Mouse (Mus musculus): ENCODE measurements around the gene Usp40.
A peak's percentile ranks its signal among the peaks of the same experiment; 100 is the strongest.

The Usp40 gene

DNA sequence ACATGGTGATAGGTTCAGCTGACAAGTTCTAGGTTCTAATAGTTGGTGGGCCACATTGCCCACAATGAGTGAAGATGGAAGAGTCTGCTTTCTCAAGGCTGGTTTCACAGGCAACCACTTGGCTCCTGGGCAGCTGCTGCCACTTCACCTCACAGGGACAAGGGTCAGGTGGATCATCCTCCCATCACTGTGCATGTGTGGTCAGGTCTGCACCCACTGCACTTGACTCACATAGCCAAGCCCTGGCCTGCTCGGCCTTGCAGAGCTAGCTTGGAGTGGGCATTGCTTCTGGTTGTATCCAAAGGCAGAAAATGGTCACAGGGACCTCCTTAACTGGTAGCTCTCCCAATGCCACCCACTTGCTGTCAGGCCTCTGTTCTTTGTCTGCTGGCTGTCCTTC is 66.6 kb downstream of the Usp40 start:
- no peak for DNase-seq

DNA sequence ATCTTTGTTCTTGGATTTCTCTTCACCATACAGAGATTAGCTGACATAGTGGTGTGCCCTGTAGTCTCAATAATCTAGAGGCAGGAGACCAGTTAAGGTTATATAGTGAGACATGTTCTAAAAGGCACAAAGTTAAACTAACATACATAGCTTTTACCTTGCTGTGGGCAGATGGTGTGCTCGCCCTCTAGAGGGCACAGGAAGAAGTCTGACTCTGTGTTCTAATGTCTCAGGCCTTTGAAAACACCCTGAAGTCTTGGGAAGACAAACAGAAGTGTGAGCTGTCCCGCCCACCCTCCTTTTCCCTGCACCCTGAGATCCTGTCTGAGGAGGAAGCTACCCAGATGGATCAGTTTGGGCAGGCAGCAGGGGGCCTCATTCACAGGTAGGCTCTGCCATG is 71.8 kb downstream of the Usp40 start:
- DNase-seq: no peak

DNA sequence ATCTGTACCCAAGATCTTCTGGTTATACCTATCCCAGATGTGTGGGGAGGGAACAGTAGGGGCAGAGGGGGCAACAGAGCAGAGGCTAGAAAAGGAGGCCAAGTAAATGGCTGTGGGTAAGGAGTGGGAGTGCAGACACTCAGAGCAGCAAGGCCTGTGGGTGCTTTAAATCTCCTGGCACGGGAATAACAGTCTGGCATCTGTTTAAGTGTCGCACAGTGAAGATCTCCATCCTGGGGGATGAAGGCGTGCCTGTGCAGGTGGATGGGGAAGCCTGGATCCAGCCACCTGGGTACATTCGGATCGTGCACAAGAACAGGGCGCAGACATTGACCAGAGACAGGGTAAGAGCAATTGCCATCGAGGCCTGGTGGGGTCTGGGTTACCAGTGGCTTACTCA is 72.3 kb downstream of the Usp40 start:
- peak; percentile 46 for DNase-seq

DNA sequence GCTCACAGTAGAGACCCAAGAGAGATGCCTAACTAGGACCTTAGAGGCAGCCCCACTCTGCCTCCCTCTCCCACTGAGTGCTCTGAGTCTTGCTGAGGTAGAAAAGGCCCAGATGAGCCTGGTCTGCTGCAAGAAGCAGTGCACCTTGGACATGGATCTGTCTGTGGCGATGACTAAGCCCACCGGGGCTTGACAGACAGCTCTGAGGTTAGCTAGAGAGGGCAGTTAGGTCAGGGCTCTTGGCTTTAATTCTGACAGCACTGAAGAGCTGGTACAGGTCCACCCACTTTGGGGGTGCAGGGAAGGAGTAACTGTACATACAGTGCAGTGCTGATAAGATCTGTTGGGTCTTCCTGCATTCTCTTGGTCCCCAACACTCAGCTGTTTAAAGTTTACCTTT is 72.8 kb downstream of the Usp40 start:
- DNase-seq: no peak

DNA sequence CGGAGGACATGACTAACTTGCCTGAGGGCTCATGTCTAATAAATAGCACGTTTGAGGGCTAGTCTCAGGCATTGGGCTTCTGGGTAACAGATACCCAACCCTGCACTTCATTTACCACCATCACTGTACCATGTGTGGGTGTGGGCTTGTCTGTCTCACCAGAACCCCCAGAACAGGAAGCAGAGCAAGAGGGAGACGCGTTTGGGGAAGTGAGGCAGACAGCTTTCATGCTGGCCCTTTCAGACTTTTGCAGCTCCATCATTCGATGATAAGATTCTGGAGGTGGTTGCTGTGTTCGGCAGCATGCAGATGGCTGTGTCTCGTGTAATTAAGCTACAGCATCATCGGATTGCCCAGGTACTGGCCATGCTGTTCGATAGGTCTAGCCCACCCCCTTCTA is 73.3 kb downstream of the Usp40 start:
- DNase-seq: peak; percentile 65

DNA sequence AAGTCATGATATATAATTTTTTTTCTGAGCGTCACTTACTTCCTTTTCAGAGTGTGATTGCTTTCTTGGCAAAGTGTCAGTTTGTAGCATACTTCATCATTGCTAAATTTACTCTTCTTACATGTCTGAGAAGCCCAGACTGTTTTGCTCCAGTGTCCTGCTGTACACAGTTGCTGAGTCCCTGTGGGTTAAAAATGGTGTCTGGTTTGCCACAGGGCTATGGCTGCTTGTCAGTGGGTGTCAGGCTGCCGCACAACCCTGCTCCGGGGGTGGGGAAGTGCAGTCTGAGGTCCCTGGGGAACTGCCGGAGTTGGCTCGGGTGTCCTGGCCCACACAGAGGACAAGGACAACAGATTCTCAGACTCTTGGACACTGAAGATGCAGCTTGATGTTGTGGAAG is 75.3 kb downstream of the Usp40 start:
- peak; percentile 44 for DNase-seq

DNA sequence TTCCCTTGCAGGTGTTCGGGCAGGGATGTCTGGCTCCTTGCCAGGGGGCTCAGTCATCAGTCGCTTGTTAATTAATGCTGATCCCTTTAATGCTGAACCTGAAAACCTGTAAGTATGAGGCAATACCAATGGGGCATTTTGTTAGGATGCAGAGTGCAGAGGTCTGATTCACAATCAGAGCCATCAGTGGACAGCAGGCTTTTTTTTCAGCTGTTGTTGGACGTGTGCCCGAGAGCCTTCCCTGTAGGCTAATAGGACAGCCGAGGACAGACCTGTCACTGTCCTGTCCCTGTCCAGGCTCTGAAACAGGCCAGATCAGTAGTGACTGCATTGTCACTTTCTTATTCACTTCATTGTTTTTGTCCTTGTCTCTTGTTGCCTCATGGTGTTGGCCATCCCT is 78.6 kb downstream of the Usp40 start:
- DNase-seq: no peak

DNA sequence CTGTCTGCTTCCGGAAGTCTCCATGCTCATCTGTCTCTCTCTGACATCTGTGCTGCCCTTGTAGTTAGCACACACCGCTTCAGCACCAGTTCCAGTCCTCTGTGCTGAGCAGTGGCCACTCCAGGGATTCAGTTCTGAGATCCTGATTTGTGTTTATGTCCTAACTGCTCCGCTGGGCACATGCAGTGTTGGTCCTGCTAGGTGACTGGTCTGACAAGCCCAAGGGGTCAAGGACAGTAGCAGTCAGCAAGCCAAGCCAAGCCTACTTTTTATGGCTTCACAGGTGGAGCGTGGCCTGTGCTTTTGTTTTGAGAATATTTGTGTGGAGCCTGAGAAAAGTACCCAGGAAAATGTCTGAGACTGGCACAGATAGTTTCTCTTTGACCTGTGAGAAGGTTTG is 83.5 kb downstream of the Usp40 start:
- no peak for DNase-seq

DNA sequence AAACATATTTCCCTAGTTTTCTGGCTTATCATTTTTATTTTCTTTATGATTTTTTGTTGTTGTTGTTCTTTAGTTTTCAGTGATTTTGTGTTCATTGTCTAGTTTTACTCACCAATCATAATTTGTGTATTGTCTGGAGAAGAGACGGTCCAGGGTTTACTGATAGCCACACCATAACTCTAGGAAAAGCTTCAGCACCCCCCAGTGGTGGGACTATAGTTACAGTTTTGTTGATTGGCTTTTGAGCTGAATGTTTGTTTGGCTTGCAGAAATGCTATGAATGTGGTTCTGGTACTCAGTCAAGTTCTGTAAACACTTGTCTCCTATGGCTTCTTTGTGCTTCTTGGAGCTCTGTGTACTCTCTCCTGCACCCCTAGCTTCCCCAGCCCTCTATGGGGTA is 85.7 kb downstream of the Usp40 start:
- DNase-seq: no peak

DNA sequence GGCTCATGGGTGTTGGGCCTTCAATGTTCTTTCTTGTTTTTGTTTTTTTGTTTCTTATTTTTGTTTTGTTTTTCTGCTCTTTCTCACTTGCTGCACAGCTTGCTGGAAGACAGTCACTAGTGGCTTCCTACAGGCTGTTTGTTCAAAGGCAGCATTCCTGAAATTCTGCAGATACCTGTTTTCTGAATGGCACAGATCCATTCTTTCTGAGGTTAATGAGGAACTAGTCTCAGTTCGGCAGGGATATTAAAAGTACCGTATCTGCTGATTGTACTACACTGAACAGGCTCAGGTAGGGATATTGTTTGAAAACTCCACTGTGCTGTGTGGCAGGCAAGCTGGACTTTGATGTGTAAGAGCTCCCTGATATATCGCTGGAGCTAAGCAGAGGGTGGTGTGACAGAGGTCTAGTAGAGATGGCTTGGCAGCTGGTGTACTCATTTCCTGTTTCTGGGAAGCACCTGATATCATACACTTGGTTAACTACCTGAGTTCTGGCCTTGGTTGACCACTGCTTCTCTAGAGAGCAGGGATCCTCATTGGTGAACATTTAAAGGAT is 88.2 kb downstream of the Usp40 start:
- DNase-seq: no peak

DNA sequence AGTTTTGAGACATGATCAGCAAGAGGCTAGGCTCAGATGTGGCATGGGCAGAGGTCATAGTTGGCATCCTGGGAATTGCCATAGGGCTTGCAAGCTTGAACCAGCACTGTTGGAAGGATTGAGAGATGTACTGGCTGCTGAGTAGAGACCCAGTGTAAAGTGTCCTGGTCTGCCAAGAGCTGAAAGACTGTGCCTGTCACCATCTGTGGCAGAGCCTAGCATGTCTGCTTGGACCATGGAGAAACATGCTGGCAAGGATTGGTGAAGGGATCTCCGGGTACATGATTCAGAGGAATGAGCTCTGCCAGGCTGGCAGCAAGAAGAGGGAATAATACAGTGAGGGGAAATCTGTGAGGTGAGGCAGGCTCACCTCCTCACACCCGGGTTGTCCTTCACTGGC is 90.3 kb downstream of the Usp40 start:
- DNase-seq: peak; percentile 74

DNA sequence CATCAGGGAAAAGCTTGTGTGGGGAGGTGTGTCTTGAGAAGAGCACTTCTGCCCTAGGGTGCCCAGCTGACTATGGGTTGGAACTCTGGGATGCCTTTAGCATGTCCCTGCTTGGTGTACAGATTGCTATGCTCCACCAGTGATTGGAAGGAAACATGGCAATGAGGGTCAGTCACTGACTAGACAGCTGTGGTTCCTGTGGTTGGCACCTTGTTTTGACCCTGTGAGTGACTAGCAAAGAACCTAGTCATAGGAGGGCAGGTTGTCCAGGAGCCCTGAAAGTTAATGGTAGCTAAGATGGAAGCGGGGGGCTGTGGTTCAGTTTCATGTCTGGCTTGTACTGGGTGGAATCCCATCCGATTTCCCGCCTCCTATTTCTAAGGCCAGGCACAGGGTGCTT is 91.0 kb downstream of the Usp40 start:
- no peak for DNase-seq

DNA sequence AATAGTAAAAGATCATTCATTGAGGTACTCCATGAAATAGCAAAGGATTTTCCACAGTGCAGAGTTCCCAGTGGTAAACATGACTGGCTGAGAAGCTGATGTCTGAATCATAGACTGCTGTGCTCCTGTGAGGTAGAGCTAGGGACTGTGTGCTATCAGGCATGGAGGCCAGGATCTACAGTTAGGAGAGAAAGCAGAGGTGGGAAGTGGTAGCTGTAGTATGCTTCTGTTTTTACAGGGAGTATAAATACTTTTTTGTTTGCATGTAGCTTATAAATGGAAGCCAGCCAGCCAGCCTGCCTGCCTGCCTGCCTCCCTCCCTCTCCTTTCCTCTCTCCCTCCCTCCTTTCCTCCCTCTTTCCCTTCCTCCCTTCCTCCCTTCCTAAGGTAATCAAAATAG is 95.0 kb downstream of the Usp40 start:
- no peak for DNase-seq

DNA sequence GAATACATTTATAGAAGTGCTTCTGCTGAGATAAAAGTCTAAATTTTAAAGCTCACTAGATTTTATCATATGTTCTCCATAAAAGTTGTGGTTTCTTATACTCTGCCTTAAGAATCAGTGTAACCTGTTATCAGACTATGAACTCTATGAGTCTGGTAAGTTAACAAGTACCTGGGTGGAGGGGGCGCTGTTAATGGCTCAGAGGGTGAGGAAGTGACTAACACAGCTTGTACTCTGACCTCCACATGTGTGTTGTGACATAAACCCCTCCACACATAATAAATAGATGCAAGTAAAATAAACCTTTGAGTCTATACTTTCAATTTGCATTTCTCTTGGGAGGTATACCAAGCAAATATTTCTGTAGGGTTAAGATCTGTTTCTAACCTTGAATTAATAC is 97.9 kb downstream of the Usp40 start:
- no peak for DNase-seq

DNA sequence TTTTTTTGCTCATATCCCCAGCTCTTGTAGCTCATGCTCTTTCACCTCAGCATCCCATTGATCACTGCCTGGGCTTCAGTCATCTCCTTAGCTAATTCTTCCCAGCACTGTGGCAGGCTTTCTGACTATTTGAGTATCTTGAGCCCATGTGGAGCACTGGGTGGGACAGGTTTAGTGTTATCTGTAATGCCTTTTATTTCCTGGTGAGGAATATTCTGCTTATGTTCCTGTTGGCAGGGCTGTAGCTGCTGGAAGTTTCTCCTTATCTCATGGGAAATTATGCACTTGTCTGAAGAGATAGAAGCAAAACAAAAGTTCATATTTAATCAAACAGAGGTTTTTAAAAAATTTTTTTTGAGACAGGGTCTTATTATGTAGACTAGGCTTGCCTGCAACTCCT is 98.8 kb downstream of the Usp40 start:
- DNase-seq: no peak

DNA sequence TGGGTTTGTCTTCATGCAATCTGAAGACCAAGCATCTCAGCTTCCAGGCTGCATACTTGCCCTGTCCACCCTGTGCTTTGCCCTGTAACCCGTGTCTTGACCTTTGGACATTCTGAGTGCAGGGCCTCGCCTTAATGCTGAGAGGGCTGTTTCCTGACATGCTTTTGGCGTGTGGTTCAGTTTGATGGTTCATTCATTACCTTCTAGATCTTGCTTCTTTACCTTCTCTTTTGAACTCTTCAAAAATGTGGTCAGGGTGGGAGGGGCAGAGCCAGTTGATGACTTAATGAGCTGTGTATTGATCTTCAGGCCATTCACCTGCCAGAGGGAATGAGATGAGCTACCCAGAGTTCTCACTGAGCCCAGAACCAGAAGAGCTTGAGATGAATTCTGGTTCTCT is 99.6 kb downstream of the Usp40 start:
- no peak for DNase-seq

DNA sequence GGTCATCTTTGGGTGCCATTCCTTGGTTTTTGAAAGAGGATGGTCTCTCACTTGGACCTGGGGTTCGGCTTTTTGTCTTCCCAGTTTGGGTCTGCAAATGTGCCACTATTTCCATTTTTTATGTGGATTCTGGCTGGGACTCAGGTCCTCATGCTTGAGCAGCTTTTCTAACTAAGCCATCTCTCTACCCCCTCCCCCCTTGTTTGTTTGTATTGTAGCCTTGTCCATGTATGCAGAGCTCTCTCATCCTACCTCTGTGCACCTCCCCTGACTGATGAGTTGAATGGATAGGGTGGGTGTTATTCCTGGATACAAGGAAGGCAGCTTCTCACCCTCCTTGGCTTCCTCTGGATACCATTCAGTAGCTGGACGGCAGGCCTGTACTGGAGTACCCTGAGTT is 100.3 kb downstream of the Usp40 start:
- no peak for DNase-seq

DNA sequence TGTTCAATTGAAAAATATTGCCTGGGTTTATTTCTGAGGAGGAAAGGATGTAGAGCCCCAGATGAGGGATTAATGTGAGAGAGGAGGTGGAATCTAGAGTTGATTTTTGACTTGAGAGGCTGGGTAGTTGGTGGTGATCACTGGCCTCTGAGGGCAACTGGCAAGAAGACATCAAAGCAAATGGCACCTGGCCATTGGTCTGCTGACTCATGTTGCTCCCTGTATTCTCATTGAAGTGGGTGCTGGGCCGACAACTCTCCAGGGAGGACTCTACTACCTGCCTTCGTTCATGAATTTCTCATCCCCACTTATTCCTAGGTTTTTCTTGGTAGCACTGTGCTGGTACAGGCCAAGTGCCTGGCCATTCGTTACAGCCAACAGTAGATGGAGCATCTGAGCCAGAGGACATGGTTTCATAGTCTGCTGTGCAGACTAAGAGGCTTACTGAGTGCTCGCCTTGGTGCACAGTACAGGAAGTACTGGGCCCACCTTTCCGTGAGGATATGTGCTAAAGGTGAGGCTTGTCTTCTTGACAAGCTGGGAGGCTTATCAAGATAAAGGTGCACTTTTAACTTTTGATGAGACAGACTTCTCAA is 101.9 kb downstream of the Usp40 start:
- no peak for DNase-seq

DNA sequence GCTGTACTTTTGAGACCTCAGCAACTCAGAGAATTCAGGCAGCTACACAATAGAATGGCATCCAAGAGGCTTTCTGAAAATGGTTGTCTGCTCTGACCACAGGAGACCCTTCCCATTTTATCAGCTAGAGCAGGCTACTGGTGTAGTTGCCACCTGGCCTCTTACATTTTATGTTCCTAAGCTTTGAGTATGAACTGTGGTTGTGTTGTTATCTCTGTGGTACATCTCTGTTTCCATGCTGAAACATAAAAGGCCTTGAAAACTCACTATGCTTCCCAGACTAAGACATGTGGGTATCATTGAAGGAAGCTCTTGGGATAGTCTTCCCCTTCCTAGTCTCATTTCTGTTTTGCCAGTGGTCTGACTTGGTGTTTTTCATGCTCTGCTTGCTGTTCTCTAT is 106.2 kb downstream of the Usp40 start:
- no peak for DNase-seq

DNA sequence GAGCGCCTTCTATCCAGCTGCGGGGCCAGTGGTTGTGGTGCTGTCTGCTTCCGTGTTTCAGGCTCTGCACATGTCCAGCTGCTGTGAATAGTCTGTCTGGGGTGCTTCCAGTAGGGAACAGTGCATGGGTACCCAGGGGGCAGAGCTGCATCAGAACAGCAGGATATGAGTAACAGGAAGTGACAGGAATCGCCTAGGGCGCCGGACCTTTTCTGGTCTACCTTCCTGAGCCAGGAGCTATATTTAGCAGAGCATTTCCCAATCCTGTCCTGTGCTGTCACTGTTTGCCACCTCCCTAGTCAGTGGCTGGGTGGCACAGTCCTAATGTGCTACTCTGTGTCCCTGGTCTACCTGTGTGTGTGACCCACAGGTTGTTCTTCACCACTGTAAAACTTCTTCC is 107.4 kb downstream of the Usp40 start:
- peak; percentile 40 for DNase-seq

DNA sequence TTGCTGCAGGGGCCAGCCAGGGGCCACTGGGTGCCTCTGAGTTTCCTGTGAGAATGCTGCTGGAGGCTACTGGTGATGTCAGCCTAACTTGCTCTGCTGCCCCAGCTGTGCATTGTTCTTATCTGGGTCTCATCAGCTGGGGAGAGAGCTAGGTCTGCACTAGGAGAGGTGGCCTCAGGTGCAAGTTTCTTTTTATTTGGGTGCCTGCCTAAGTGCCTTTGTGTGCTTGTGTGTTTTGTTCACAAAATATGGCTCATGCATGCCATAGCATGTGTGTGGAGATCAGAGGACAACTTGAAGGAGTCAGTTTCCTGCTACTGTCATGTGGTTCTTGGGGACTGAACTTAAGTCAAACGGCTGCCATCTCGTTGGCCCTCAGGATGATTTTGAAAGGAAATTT is 108.7 kb downstream of the Usp40 start:
- DNase-seq: no peak

DNA sequence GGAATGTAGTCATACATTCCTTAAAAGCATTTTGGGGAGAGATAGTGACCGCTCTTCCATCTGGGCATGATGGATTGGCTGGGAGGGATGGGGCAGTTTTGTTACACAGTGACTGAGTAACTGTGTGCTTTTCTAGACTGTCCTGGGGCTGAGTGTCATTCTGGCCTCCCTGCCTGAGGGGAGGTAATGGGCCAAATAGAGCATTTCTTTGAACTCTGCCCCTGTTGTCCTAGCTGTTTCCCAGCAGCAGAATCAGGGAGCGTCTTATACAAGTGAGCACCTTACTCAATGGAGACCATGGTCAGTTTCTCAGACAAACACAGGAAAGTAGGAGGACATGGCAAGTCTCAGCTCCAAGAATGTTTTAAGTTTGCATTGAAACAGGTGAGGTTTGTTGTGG is 111.4 kb downstream of the Usp40 start:
- no peak for DNase-seq
